12 mouse cellular contexts compared by ENCODE assay signal in the genomic region with DNA sequence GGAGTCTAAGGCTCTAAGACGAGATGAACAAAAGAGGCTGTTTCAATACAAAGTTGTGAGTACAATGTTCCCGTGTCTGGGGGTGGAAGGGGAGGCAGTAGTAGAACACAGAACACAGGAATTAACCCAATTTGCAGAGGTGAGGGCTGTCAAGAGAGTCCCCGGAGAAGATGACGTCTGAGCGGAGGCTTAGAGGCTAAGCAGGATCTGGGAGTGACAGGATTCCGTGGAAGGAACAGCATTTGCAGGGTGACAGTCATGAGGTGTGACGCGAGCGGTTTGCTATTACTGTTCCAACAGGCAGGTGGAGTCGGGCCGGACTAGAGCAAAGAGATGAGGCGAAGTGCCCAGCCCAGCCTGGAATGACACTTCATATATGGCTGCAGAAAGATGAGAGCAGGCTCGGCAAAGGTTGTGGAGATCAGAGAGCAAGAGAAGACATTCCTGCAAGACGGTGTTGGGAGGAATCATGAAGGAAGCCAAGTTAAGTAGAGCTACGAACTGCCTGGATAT.
"Had no signal": no experiment of that assay in that cellular context is flagged by ENCODE, and none has a peak within 500 bp of the region (broad histone marks: within the 10 kb centered on the region; RNA-seq: fewer than 3 reads in every experiment).

No protein-coding gene starts in this region.

- H3K4me2 ChIP-seq: kidney, embryonic 15.5 days; limb, embryonic 13.5 days; midbrain, embryonic 11.5 days; midbrain, embryonic 15.5 days had no signal

- ATAC-seq: midbrain, embryonic 15.5 days had no signal

- H3K9me3 ChIP-seq: kidney, embryonic 15.5 days; limb, embryonic 13.5 days; midbrain, embryonic 15.5 days had no signal

- DNase-seq: kidney, adult 2 months; kidney, postnatal 14 days; left cerebral cortex, postnatal 4 days; lung, adult 18-20 months; lung, postnatal 4 days; thymus, adult 2 months; thymus, postnatal 36 days had no signal

- H3K27me3 ChIP-seq: kidney, embryonic 15.5 days; limb, embryonic 13.5 days; midbrain, embryonic 15.5 days had no signal

- H3K9ac ChIP-seq: kidney, embryonic 15.5 days; limb, embryonic 13.5 days; liver, embryonic 14.5 days; midbrain, embryonic 15.5 days had no signal

- H3K27ac ChIP-seq: kidney, embryonic 15.5 days; limb, embryonic 13.5 days; liver, embryonic 14.5 days; midbrain, embryonic 15.5 days had no signal

- H3K4me3 ChIP-seq: kidney, embryonic 15.5 days; limb, embryonic 13.5 days; midbrain, embryonic 15.5 days had no signal

- H3K36me3 ChIP-seq: kidney, embryonic 15.5 days; limb, embryonic 13.5 days; midbrain, embryonic 15.5 days had no signal
